Mouse (Mus musculus) liver, embryonic 13.5 days (tissue): ENCODE measurements around the gene Tgfbi. TPM values are rescaled to one million over a fixed set of nuclear protein-coding genes. Genes with fewer than 3 reads are reported as not detected.
A peak's percentile ranks its signal among the peaks of the same experiment; 100 is the strongest.

Experiments
- ATAC-seq: fragments of 200-750 bp; cut with Nextera tagmentation; 2 replicates; pipeline ENCODE4 v1.8.0; 2017; ENCODE audit warnings: low read depth, mild to moderate bottlenecking, moderate number of reproducible peaks, moderate library complexity
- DNase-seq: peaks from one replicate; pipeline ENCODE4 v3.0.0; 2022
- H3K27ac ChIP-seq: fragments of 300-500 bp; sonication (generic); 2 replicates; pipeline ENCODE4 v1.5.1; 2015; ENCODE audit warnings: moderate library complexity, mild to moderate bottlenecking, inconsistent platforms
- H3K27me3 ChIP-seq: fragments of 300-500 bp; sonication (generic); 2 replicates; pipeline ENCODE4 v1.6.1; 2015; ENCODE audit warnings: mild to moderate bottlenecking, inconsistent platforms
- H3K36me3 ChIP-seq: fragments of 300-500 bp; sonication (generic); 2 replicates; pipeline ENCODE4 v1.6.1; 2015; ENCODE audit warnings: mild to moderate bottlenecking, inconsistent platforms
- H3K4me1 ChIP-seq: fragments of 300-500 bp; sonication (generic); replicated peaks from 2 replicates; pipeline ENCODE4 v1.6.1; 2015; ENCODE audit warnings: inconsistent platforms
- H3K4me2 ChIP-seq: fragments of 300-500 bp; sonication (generic); 2 replicates; pipeline ENCODE4 v1.6.1; 2015; ENCODE audit warnings: inconsistent platforms, mild to moderate bottlenecking, moderate library complexity
- H3K4me3 ChIP-seq: fragments of 300-500 bp; sonication (generic); replicated peaks from 2 replicates; pipeline ENCODE4 v1.5.1; 2015; ENCODE audit warnings: mild to moderate bottlenecking, inconsistent platforms
- H3K9ac ChIP-seq: fragments of 300-500 bp; sonication (generic); 2 replicates; pipeline ENCODE4 v1.6.1; 2015; ENCODE audit warnings: mild to moderate bottlenecking, inconsistent platforms
- H3K9me3 ChIP-seq: fragments of 300-500 bp; sonication (generic); replicated peaks from 2 replicates; pipeline ENCODE4 v1.6.1; 2016; ENCODE audit warnings: inconsistent platforms
- WGBS: fragments of 180-500 bp; shearing (Covaris S2); methylation state at CpG from one replicate; pipeline ENCODE4 v1.1.7; 2015; ENCODE audit not compliant: insufficient replicate concordance; 5-methylcytosine and 5-hydroxymethylcytosine counted together
- polyA plus RNA-seq: library from polyadenylated mRNA; unstranded; fragments of >200 nt; fragmentation: Nextera tagmentation; extraction: Ambion mirVana; gene quantifications from 2 replicates; pipeline ENCODE4 v1.2.1, GENCODE M21; 2015

The Tgfbi gene
- polyA plus RNA-seq, 1 experiment from 2014 or later, result 9.7 TPM

GRCm38 (mm10) chr13:56634920-56635319, 25.6 kb downstream of the Tgfbi start:
- no peak overlapping the region for H3K4me2 ChIP-seq
- 33% methylated on average over 7 of the region's 7 CpGs for WGBS
- no peak overlapping the region for H3K9ac ChIP-seq
- H3K4me1 ChIP-seq, result peaks cover 13% of the 10 kb centered on the region
- peak overlapping the region; percentile 29; the same call in 1 of the 2 replicates for H3K27ac ChIP-seq
- ATAC-seq (no peak), DNase-seq (no peak)
- H3K9me3 ChIP-seq, result no peaks in the 10 kb centered on the region
- no peak overlapping the region for H3K4me3 ChIP-seq
- H3K36me3 ChIP-seq, result no peaks in the 10 kb centered on the region
- H3K27me3 ChIP-seq, result no peaks in the 10 kb centered on the region

GRCm38 (mm10) chr13:56637027-56637426, 27.7 kb downstream of the Tgfbi start:
- Histone ChIP-seq H3K27ac (no peak overlapping the region), H3K27me3 (no peaks in the 10 kb centered on the region), H3K9me3 (no peaks in the 10 kb centered on the region), H3K4me3 (no peak overlapping the region), H3K36me3 (no peaks in the 10 kb centered on the region), H3K4me2 (no peak overlapping the region), H3K9ac (no peak overlapping the region), H3K4me1 (peaks cover 13% of the 10 kb centered on the region; the same call in 1 of the 2 replicates)
- ATAC-seq (no peak), DNase-seq (no peak)
- WGBS, result 73% methylated on average over 8 of the region's 8 CpGs

GRCm38 (mm10) chr13:56641746-56642145, 32.4 kb downstream of the Tgfbi start:
- H3K4me1 ChIP-seq, result no peaks in the 10 kb centered on the region
- no peaks in the 10 kb centered on the region for H3K9me3 ChIP-seq
- no peaks in the 10 kb centered on the region for H3K27me3 ChIP-seq
- no peak overlapping the region for H3K27ac ChIP-seq
- no peak for DNase-seq
- 67% methylated on average over 2 of the region's 2 CpGs for WGBS
- H3K4me2 ChIP-seq, result no peak overlapping the region
- no peak overlapping the region for H3K9ac ChIP-seq
- no peak for ATAC-seq
- H3K4me3 ChIP-seq, result no peak overlapping the region
- no peaks in the 10 kb centered on the region for H3K36me3 ChIP-seq

- no peaks in the 10 kb centered on the region for H3K36me3 ChIP-seq
- ATAC-seq, result no peak
- 82% methylated on average over 3 of the region's 3 CpGs for WGBS
- DNase-seq, result no peak
- H3K4me1 ChIP-seq, result peaks cover 6% of the 10 kb centered on the region
- H3K27me3 ChIP-seq, result no peaks in the 10 kb centered on the region
- no peak overlapping the region for H3K9ac ChIP-seq
- no peak overlapping the region for H3K4me2 ChIP-seq
- no peak overlapping the region for H3K4me3 ChIP-seq
- H3K9me3 ChIP-seq, result no peaks in the 10 kb centered on the region
- no peak overlapping the region for H3K27ac ChIP-seq
Observed at GRCm38 (mm10) chr13:56644031-56644430, 34.7 kb downstream of the Tgfbi start.

GRCm38 (mm10) chr13:56645744-56646143, 36.4 kb downstream of the Tgfbi start:
- Histone ChIP-seq H3K27ac (no peak overlapping the region), H3K4me1 (peaks cover 6% of the 10 kb centered on the region), H3K27me3 (no peaks in the 10 kb centered on the region), H3K4me2 (no peak overlapping the region), H3K4me3 (no peak overlapping the region), H3K9me3 (no peaks in the 10 kb centered on the region), H3K36me3 (no peaks in the 10 kb centered on the region), H3K9ac (no peak overlapping the region)
- ATAC-seq (no peak), DNase-seq (no peak)
- WGBS, result 70% methylated on average over 6 of the region's 6 CpGs

GRCm38 (mm10) chr13:56647597-56648405, 38.5 kb downstream of the Tgfbi start:
- H3K9ac ChIP-seq, result no peak overlapping the region
- no peaks in the 10 kb centered on the region for H3K27me3 ChIP-seq
- WGBS, result 42% methylated on average over 10 of the region's 10 CpGs
- no peaks in the 10 kb centered on the region for H3K9me3 ChIP-seq
- peak overlapping the region; percentile 39; the same call in 1 of the 2 replicates for H3K27ac ChIP-seq
- H3K4me3 ChIP-seq, result no peak overlapping the region
- H3K36me3 ChIP-seq, result no peaks in the 10 kb centered on the region
- DNase-seq, result no peak
- no peak overlapping the region for H3K4me2 ChIP-seq
- peaks cover 6% of the 10 kb centered on the region for H3K4me1 ChIP-seq
- ATAC-seq, result 0 out of 2 replicates have a peak, but pooled peaks have one; percentile 43

GRCm38 (mm10) chr13:56650020-56650419, 40.7 kb downstream of the Tgfbi start:
- ATAC-seq (no peak), DNase-seq (no peak)
- Histone ChIP-seq H3K9ac (no peak overlapping the region), H3K4me1 (peaks cover 6% of the 10 kb centered on the region), H3K27me3 (no peaks in the 10 kb centered on the region), H3K4me3 (no peak overlapping the region), H3K27ac (no peak overlapping the region), H3K36me3 (no peaks in the 10 kb centered on the region), H3K4me2 (no peak overlapping the region), H3K9me3 (no peaks in the 10 kb centered on the region)
- 72% methylated on average over 2 of the region's 2 CpGs for WGBS

GRCm38 (mm10) chr13:56652381-56652780, 43.1 kb downstream of the Tgfbi start:
- no peak overlapping the region for H3K27ac ChIP-seq
- ATAC-seq (no peak), DNase-seq (no peak)
- no peaks in the 10 kb centered on the region for H3K27me3 ChIP-seq
- no peak overlapping the region for H3K9ac ChIP-seq
- no peak overlapping the region for H3K4me3 ChIP-seq
- no peaks in the 10 kb centered on the region for H3K9me3 ChIP-seq
- H3K4me2 ChIP-seq, result no peak overlapping the region
- WGBS, result 51% methylated on average over 8 of the region's 8 CpGs
- peaks cover 10% of the 10 kb centered on the region for H3K4me1 ChIP-seq
- H3K36me3 ChIP-seq, result no peaks in the 10 kb centered on the region

GRCm38 (mm10) chr13:56654176-56654575, 44.9 kb downstream of the Tgfbi start:
- no peak for DNase-seq
- H3K4me3 ChIP-seq, result no peak overlapping the region
- 75% methylated on average over 5 of the region's 5 CpGs for WGBS
- no peak overlapping the region for H3K4me2 ChIP-seq
- H3K9me3 ChIP-seq, result no peaks in the 10 kb centered on the region
- no peak overlapping the region for H3K27ac ChIP-seq
- no peaks in the 10 kb centered on the region for H3K36me3 ChIP-seq
- no peak overlapping the region for H3K9ac ChIP-seq
- H3K4me1 ChIP-seq, result peaks cover 4% of the 10 kb centered on the region; the same call in 1 of the 2 replicates
- H3K27me3 ChIP-seq, result no peaks in the 10 kb centered on the region
- no peak for ATAC-seq

GRCm38 (mm10) chr13:56657946-56658512, 48.7 kb downstream of the Tgfbi start:
- no peak for ATAC-seq

GRCm38 (mm10) chr13:56658931-56659330, 49.6 kb downstream of the Tgfbi start:
- DNase-seq, result no peak
- Histone ChIP-seq H3K27me3 (no peaks in the 10 kb centered on the region), H3K27ac (no peak overlapping the region), H3K4me2 (no peak overlapping the region), H3K36me3 (no peaks in the 10 kb centered on the region), H3K4me3 (no peak overlapping the region), H3K4me1 (peaks cover 4% of the 10 kb centered on the region; the same call in 1 of the 2 replicates), H3K9me3 (no peaks in the 10 kb centered on the region), H3K9ac (no peak overlapping the region)
- ATAC-seq, result no peak
- 53% methylated on average over 6 of the region's 6 CpGs for WGBS

More at GRCm38 (mm10) chr13:56657946-56658512, 48.7 kb downstream of the Tgfbi start:
- Histone ChIP-seq H3K27me3 (no peaks in the 10 kb centered on the region), H3K9ac (no peak overlapping the region), H3K27ac (no peak overlapping the region), H3K4me3 (no peak overlapping the region), H3K36me3 (no peaks in the 10 kb centered on the region), H3K4me2 (no peak overlapping the region), H3K9me3 (no peaks in the 10 kb centered on the region), H3K4me1 (peaks cover 4% of the 10 kb centered on the region; the same call in 1 of the 2 replicates)
- DNase-seq, result peak; percentile 8
- 36% methylated on average over 7 of the region's 7 CpGs for WGBS
